Mouse (Mus musculus): Measurements from ENCODE around the gene Numbl.

DNA sequence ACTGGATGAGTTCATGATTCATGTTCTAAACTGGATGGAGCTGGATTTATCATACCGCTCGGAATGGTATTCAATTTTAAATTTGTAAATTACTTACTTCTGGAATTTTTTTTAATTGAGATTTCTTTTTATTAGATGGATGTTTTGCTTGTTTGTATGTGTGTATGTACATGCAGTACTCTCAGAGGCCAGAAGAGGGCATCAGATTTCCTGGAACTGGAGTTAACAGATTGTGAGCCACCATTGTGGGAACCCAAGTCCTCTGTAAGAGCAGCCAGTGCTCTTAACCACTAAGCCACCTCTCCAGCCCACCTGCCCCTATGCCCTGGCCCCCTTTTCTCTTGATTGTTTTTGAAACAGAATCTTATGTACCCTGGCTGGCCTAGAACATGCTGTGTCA is 9.1 kb upstream of the Numbl start:
- TF ChIP-seq POLR2A (IDR thresholded peaks at IDR 0.05; ENCODE audit: insufficient read length, low read depth) (no peak), MYOG (IDR thresholded peaks at IDR 0.05; ENCODE audit: control insufficient read depth in 1 of 3, insufficient read depth in 1 of 3, insufficient read length in 2 of 3, low read depth in 2 of 3) (no peak), USF1 (IDR thresholded peaks at IDR 0.05; ENCODE audit: low read depth) (no peak), E2F4 (IDR thresholded peaks at IDR 0.05; ENCODE audit: insufficient read depth) (no peak), CEBPB (IDR thresholded peaks at IDR 0.05; ENCODE audit: insufficient read depth, poor library complexity, severe bottlenecking) (no peak), REST (IDR thresholded peaks at IDR 0.05; ENCODE audit: insufficient read depth, insufficient read length) (no peak), MYOD1 (IDR thresholded peaks at IDR 0.05; ENCODE audit: control insufficient read depth in 1 of 3, insufficient read length in 2 of 3, low read depth in 2 of 3) (no peak), POLR2AphosphoS2 (IDR thresholded peaks at IDR 0.05; ENCODE audit: insufficient read length, low read depth) (no peak)
